Mouse (Mus musculus): ENCODE measurements around the gene Tbx15.
A peak's percentile ranks its signal among the peaks of the same experiment; 100 is the strongest.
"Not testable (repeated sequence)": the region's sequence is repeated elsewhere in the genome, so short reads cannot be mapped to it uniquely, and the experiment has no call there.

Gene Tbx15

GRCm38 (mm10) chr3:99266752-99267303 is 26.6 kb downstream of the Tbx15 start:
- DNase-seq (ENCODE audit: low spot score in 2 of 2): no peak

GRCm38 (mm10) chr3:99277973-99278580 is 37.9 kb downstream of the Tbx15 start:
- no peak for DNase-seq (ENCODE audit: low spot score in 2 of 2)

- DNase-seq (ENCODE audit: low spot score in 2 of 2): no peak
Measured at GRCm38 (mm10) chr3:99279718-99280117, 39.5 kb downstream of the Tbx15 start.

GRCm38 (mm10) chr3:99281453-99281852 is 41.3 kb downstream of the Tbx15 start:
- no peak for DNase-seq (ENCODE audit: low spot score in 2 of 2)

- DNase-seq (ENCODE audit: low spot score in 2 of 2): no peak
Measured at GRCm38 (mm10) chr3:99288302-99288701, 48.1 kb downstream of the Tbx15 start.

- DNase-seq (ENCODE audit: low spot score in 2 of 2): peak in 1 of 2 experiments; percentile 51
Measured at GRCm38 (mm10) chr3:99290064-99290702, 50.0 kb downstream of the Tbx15 start.

- no peak for DNase-seq (ENCODE audit: low spot score in 2 of 2)
Measured at GRCm38 (mm10) chr3:99290878-99291277, 50.7 kb downstream of the Tbx15 start.

GRCm38 (mm10) chr3:99291386-99291785 is 51.2 kb downstream of the Tbx15 start:
- no peak for DNase-seq (ENCODE audit: low spot score in 2 of 2)

- DNase-seq (ENCODE audit: low spot score in 2 of 2): no peak
Measured at GRCm38 (mm10) chr3:99292531-99292931, 52.4 kb downstream of the Tbx15 start.

- DNase-seq (ENCODE audit: low spot score in 2 of 2): not testable (repeated sequence)
Measured at GRCm38 (mm10) chr3:99294209-99294608, 54.0 kb downstream of the Tbx15 start.

GRCm38 (mm10) chr3:99295301-99295700 is 55.1 kb downstream of the Tbx15 start:
- DNase-seq (ENCODE audit: low spot score in 2 of 2): no peak

- no peak for DNase-seq (ENCODE audit: low spot score in 2 of 2)
Measured at GRCm38 (mm10) chr3:99296186-99296585, 56.0 kb downstream of the Tbx15 start.

- no peak for DNase-seq (ENCODE audit: low spot score in 2 of 2)
Measured at GRCm38 (mm10) chr3:99300846-99301245, 60.7 kb downstream of the Tbx15 start.

GRCm38 (mm10) chr3:99310877-99311276 is 70.7 kb downstream of the Tbx15 start:
- no peak for DNase-seq (ENCODE audit: low spot score in 2 of 2)

GRCm38 (mm10) chr3:99311943-99312635 is 71.9 kb downstream of the Tbx15 start:
- no peak for DNase-seq (ENCODE audit: low spot score in 2 of 2)

GRCm38 (mm10) chr3:99322345-99322744 is 82.2 kb downstream of the Tbx15 start:
- DNase-seq (ENCODE audit: low spot score in 2 of 2): no peak

GRCm38 (mm10) chr3:99329316-99329715 is 89.1 kb downstream of the Tbx15 start:
- DNase-seq (ENCODE audit: low spot score in 2 of 2): no peak

- DNase-seq (ENCODE audit: low spot score in 2 of 2): no peak
Measured at GRCm38 (mm10) chr3:99331086-99331485, 90.9 kb downstream of the Tbx15 start.

- no peak for DNase-seq (ENCODE audit: low spot score in 2 of 2)
Measured at GRCm38 (mm10) chr3:99336866-99337265, 96.7 kb downstream of the Tbx15 start.

GRCm38 (mm10) chr3:99338756-99339155 is 98.6 kb downstream of the Tbx15 start:
- no peak for DNase-seq (ENCODE audit: low spot score in 2 of 2)

- no peak for DNase-seq (ENCODE audit: low spot score in 2 of 2)
Measured at GRCm38 (mm10) chr3:99340021-99340420, 99.8 kb downstream of the Tbx15 start.

- no peak for DNase-seq (ENCODE audit: low spot score in 2 of 2)
Measured at GRCm38 (mm10) chr3:99379616-99380250, 139.6 kb downstream of the Tbx15 start.

Measured in spleen, postnatal 4 days (tissue).